Mouse (Mus musculus) stomach, postnatal 0 days (tissue): ENCODE results near the gene Pde4b.

Experiments
- CTCF ChIP-seq: IDR thresholded peaks from 2 replicates; pipeline ENCODE4 v1.5.1; 2016; ENCODE audit warnings: antibody characterized with exemption, low read depth, mild to moderate bottlenecking, moderate library complexity
- EP300 ChIP-seq: optimal IDR thresholded peaks from 2 replicates; pipeline ENCODE3; 2016; ENCODE audit warnings: antibody characterized with exemption

DNA sequence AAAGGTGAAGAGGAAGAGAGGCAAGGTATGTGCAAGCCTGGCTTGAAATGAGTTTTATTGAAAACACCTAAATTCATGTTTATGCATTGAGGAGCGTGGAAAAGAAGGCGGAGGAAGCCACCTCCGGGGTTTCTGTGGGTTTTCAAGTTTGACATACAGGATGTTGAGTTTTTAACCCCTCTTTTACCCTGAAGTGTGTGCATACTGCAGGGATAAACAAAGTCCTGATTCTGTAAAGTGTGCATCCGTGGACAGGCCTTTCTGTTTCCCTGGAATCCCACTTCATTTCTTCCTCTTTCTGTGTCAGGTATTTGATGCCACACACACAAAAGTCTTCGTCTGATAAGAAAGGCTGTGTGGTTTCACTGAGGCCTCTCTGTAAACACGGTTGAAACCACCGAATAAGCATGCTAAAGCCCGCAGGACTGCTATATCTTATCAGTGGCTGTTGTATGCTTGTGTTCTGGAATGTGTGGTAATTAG is 481.8 kb downstream of the Pde4b start:
- TF ChIP-seq EP300 (no peak), CTCF (no peak)
